Mouse (Mus musculus) erythroblast, embryonic 14.5 days (primary cell): ENCODE measurements around the gene Pitpnm2.

Experiments used
- GATA1 ChIP-seq: IDR thresholded peaks from 2 replicates; pipeline ENCODE4 v1.6.1; 2012; ENCODE audit warnings: low read length, inconsistent platforms, mixed read lengths
- TAL1 ChIP-seq: IDR thresholded peaks from 3 replicates; pipeline ENCODE4 v1.6.1; 2012; ENCODE audit warnings: low read length, inconsistent platforms, mixed read lengths

- TF ChIP-seq GATA1 = no peak
- TF ChIP-seq TAL1 = no peak
Observed at GRCm38 (mm10) chr5:124200844-124201243, 48.7 kb downstream of the Pitpnm2 start.
